Mouse (Mus musculus) ovary, postnatal 36 days (tissue): ENCODE data around the gene Gm10053.
A peak's percentile ranks its signal among the peaks of the same experiment; 100 is the strongest.
"Not testable (repeated sequence)": the region's sequence is repeated elsewhere in the genome, so short reads cannot be mapped to it uniquely, and the experiment has no call there.

Source experiments
- DNase-seq: peaks from one replicate; pipeline ENCODE4 v3.0.0; 2022; ENCODE audit warnings: low spot score, mixed read lengths

Gene Gm10053

DNA sequence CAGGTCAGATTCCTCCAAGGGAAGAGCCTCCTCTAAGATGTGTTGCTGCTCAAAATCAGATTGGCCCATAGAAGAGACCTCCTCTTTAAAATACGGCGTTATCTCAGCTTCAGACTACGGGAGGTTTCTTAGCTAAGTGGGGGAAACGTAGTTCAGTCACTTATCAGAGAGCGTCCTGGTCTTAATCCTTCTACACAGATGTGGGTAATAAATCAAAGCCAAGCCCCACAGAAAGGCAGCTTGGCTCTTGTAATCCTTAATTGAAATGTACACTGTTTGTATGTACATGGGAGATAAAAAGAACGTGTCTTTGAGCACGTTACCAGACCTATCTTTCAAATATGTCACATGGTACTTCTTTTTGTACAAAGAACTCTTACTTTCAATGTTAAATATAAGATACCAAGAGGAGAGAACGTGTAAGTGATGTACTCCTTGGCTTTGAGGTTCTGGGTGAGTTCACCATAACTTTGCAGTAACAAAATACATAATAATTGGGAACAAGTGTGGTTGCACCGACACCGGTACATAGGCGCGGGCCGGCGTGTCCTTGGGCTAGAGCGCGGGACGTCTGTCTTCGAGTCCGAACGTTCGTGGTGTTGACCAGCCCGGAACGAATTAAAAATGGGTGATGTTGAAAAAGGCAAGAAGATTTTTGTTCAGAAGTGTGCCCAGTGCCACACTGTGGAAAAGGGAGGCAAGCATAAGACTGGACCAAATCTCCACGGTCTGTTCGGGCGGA lies at the start of gene Gm10053:
Gene Gm10053, plus strand, starts transcription at position 558 of the 742 bp plus-strand sequence.
- not testable (repeated sequence) for DNase-seq

DNA sequence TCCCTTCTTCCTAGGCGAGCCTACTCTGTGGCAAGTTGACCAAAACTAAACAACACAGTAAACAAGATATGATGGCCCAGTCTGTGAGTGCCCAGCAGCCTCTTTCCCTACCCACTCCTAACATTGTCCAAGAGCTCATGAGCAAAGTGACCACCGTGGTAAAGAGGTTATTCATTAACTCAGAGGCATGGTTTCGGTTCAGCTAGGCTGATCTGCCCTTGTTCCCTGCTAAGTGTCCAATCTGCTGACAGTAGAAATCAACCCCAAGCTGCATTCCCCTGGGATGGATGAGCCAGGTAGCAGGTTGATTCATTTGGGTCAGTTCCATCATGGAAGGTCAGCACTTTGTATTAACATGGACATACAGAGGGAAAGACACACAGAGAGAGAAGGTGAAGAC lies 33.4 kb upstream of the Gm10053 start:
- no peak for DNase-seq

DNA sequence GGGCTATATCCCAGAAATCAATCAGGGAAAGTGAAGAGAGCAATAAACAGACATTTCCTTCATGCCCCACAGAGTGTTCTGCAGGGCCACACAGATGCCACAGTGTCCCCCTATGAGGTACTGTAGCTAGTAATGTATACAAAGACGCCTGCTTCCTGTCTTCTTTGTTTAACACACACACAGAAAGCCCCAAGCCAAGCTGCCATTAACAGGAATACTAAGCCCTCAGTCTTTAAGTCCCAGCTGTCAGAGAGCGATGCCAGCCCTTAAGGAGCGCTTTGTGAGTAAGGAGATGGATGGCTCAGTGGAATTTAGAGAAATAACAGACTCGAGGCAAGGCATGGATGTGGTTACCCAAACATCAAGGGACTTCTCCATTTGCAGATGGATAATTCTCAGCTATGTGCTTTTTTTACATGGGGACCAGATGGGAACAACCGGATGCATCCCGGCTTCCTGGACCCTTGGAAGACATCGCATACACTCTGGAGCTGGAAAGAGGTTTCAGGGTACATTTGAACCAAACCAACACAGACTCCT lies 30.4 kb upstream of the Gm10053 start:
- DNase-seq: no peak

DNA sequence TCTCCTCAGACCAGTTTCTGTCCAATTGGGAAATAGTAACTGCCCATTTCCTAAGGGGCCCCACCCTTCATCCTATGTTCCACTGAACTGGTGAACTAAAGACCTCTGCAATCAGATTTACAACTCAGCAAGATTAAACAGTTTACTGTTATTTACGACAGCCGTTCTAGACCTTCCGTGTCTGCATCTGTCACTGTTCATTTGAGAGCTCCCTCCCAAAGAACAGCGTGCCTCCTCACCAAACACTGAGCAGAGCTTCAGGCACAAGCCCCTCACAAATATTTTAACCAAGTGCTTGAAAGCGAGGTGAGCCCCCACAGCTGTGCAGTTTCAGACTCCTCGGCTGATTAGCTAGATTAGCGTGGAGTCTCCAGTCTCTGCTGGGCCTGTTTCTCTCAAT lies 27.1 kb upstream of the Gm10053 start:
- DNase-seq: no peak

DNA sequence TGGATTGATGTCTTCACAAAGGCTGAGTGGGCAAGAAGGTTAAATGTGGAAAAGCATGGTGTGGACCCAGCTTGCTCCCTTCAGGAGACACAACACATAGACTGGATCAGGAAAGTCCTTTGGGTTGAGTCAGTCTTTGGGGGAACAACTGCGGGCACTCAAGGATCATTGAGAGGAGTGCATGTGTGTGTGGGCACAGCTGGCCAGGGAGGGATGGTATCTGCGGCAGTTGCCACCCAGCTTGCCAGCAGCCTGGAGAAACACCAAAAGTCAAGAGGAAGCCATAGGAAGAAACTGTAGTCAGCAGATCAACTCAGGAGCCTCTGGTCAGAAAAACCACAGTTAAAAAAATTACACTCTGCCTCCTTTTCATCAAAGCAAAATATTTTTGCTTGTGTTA lies 26.6 kb upstream of the Gm10053 start:
- no peak for DNase-seq

DNA sequence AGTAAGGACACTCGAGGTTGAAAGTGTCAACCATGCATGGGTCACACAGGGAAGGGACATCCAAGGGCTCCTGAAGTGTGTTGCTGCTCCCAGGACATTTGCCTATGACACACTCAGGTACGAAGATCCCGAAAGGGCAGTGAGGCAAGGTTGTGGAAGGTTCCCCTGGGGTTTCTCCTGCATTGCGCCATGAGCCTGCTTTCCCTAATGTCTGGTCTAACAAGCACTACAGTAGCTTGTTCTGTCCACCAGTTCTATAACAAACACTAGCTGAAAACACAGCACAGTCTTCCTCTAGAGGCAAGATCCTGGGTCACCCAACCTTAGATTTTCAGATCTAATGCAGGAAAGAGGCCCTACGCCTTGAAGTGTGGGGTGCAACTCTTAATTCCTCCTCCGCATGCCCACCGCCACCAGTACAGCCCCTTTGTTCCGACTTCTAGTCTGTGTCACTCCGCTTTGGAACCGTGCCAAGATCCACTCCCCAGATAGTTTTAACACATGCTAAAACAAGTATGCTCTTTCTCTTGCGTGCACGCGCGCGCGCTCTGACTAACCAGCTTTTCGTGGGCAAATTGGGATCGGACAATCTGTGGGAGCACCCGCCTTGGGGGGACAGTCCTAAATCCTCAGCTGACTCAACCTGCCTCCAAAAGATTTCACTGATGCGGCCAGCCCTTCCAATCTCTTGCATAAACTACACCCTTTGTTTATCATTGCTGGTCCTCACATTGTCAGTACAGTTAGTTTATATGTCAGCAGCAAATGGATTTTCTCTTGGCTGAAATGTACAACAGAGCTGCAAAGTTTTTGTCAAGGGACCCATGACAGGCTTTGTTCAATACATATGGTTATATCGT lies 23.8 kb upstream of the Gm10053 start:
- DNase-seq: no peak

DNA sequence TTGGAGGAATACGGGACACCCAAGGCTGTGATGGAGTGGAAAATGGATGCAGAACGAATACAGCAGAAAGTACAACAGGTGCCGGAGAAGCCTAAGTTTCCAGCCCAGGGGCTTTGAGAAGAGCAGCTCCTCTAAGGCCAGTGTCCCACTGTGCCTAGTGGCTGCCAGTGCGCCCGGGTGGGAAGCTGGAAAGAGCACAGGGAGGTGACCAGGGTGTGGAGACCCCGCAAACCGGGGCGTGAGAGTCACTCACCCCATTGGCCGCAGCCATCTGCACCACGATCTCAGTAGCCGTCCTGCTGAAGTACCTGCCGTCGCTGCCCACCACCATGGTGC lies 14.2 kb upstream of the Gm10053 start:
- DNase-seq: no peak

DNA sequence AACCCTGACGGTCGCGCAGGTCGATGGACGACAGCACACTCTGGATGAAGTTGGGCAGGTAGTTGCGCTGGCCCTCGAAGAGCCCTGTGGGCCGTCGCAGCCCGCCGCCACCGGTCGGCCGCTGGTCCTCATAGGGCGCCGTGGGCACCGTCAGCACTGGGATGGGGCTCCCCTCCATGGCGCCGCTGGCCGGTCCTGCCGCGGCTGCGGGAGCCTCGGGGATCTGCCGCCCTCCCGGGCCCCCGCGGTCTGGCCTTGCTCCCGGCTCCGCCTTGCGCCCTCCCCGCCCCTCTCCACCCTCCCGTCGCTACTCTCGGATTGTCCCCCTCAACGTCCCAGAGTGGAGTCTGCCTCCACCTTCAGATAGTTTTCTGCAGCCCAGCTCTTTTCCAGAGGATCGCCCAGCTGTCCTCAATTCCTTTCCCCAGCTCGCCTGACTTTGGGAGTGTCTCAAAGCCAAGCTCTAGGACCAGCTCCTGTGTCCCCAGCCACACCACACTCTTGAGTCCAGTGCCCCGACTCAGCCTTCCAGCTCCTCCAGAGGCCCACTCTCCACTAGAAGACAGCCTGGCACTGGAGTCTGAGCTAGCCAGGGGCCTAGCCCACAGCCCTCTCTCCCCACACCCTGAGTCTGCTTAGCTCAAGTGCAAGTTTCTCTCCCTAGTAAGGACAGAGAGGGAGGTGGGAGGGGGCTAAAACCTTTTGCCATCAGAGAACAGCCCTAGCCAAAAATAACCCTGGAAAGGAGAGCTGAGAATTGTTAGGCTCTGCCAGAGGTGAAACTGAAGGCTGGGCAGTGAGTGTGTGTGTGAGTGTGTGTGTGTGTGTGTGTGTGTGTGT lies 13.7 kb upstream of the Gm10053 start, which contains the start of gene Pgm5:
Gene Pgm5, minus strand, starts transcription at position 244 of the 840 bp plus-strand sequence.
- DNase-seq: peak; percentile 50

DNA sequence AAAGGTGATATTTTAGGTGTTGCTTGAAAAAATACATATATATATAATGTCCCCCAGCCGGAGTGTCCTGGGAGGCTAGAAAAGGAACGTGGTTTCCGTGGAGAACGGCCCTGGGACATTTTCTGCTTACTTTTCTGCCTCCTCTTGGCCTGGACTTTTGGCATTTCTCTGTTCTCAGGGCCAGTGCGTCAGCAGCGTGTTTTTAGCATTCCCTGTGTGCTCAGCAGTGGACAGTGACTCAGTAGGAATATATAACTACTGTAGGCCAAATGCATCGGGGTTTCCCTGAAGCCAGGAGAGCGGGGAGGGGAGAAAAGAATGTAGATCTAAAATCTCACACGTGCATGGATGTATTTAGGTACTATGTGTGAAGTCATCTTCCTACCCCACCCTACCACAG lies 10.1 kb upstream of the Gm10053 start:
- DNase-seq: no peak

DNA sequence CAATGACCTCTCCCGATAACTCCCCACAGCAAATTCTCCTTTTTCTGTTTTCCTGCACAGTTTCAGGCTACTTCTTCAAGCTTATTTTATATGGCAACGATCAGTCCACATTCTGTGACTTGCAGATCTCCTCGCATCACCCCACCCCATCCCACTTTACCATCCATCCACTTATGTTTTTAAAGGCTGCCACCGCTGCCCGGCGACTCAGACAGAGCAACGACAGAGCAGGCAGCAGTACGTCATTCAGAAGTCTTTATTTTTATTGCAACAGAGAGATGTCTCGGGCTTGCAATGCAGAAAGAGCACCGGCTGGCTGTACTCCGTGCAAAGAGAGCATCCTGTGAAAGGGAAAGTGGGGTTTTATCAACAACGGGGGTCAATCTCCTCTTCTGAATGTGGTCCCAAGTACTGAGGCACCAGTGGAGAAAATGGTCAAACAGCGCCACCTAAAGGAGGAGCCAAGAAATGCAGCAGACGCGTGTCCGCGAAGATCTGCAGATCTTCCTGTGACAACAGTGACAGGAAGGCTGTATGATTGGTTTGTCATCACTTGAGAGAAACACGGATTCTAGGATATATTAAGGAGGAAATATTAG lies 4.3 kb upstream of the Gm10053 start:
- DNase-seq: peak; percentile 59

DNA sequence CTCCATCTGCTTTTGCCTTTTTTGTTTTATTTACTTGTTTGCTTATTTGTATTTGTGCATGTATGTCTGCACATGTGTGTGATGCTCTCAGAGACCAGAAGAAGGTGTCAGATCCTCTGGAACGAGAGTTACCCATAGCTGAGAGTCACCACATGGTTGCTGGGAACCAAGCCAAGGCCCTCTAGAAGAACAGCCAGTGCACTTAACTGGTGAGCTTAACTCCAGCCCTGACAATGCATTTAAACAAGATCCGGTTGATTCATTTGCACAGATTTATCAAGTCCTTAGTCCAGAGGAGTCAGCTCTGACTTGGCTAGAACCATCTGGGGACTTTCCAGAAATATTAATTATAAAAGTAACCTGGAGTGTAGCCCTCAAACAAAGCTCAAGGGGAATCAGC lies 1.6 kb upstream of the Gm10053 start:
- DNase-seq: no peak

DNA sequence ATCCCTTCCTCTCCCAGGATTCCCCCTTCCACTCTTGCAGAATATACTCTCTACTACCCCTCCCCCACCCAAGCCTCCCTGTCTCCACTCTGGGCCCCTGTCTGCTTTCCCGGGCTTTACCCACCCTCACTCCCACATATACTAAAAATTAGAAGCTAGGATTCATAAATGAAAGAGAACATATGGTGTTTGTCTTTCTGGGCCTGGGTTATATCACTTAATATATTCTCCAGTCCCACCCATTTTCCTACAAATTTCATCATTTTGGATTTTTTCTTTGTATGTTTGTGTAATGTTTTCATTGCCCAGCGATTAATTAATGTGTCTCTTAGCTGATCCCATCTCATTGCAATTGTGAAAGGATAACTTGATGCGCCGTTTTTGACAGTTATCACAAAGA lies 5.8 kb downstream of the Gm10053 start:
- no peak for DNase-seq

DNA sequence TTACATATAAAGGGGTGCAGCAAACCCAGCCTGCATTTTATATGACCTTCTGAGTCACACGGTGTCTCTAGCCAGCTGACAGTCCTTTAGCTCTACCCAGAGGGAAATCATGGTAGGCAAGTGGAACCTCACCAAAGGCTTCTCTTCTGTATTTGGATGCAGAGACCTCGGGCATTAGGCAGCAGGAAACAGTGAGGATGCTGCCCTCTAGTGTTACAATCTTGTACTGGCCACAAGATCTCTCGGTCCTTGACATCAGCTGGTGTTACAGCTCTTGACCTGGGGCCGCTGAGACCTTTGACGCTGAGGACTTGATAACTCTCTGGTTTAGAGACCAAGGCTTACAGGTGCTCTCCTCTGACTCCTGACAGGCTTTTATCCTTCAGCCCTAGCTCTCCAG lies 10.0 kb downstream of the Gm10053 start:
- DNase-seq: peak; percentile 16

DNA sequence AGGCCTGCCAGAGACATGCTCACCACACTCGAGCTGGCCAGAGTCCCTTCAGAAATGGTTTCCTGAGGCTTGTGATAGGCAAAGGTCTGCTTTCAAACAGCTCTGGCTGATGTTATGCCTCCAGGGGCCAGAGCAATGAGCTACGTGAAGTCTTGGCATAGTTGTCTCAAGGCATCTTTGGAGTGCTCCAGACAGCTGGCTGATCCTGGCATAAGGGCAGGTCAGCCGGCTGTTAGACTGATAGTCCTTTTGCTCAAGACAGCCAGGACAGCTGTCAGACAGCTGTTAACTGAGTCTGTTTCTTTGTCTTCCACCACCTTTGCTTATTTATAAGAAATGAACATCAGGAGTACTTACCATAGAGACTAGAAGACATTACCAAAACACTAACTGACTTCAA lies 11.4 kb downstream of the Gm10053 start:
- DNase-seq: no peak

DNA sequence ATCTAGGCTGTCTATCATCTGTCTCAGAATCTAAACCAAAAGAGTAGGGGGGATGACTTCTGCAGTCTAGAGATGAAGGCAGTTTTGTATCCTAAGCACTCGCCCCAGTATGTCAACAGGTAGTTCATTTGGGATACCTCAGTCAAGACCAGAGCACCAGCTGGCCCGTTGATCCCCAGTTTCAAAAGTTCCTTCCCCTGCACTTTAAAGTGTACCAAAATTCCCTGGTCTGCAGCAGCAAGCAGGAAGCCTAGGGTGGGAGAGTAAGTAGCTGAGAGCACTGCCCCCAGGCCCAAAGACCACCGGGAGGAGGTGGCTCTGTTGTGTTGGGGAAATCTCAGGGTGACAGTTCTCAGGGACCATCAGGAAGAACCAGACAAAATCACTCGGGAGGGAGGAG lies 21.1 kb downstream of the Gm10053 start:
- no peak for DNase-seq

DNA sequence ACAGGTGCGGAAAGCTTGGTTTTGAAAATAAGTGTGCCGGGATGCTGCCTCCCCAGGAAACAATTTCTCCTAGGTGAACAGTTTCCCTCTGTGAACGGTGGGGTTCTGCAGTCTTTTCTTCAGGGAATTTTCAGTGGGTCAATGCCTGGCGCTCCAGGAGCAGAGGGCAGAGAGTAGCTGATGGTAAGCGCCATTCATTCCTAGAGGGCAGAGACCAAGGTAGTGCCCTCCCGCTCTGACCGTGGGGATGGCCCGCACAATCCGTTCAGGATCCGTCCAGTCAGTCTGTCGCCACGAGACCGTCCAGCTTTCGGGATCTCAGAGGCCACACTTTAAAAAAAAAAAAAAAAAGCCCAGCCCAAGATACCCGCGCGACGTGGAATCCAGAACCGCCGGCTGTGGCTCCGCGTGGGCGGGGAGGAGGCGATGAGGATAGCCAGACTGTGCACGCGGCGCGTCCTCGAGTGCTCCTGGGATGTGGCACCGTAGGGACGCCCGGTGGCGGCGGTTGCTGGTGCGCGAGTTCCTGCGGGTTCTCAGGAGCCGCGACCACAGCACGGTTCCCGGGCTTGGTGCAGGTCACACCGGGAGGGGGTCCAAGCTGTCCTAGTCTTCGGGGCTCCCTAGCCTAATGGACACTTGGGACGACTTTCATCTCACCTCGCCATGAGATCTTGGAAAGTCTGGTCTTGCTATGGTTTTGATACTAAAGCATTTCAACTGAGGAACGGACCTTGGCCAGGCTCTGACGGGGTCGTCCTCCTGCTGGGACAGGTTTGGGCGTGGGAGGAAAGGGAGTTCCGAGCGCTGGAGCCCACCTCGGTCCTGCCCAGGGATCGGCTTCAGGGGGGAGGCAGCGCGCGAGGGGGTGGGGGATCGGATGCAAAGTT lies 21.8 kb downstream of the Gm10053 start:
- DNase-seq: no peak

DNA sequence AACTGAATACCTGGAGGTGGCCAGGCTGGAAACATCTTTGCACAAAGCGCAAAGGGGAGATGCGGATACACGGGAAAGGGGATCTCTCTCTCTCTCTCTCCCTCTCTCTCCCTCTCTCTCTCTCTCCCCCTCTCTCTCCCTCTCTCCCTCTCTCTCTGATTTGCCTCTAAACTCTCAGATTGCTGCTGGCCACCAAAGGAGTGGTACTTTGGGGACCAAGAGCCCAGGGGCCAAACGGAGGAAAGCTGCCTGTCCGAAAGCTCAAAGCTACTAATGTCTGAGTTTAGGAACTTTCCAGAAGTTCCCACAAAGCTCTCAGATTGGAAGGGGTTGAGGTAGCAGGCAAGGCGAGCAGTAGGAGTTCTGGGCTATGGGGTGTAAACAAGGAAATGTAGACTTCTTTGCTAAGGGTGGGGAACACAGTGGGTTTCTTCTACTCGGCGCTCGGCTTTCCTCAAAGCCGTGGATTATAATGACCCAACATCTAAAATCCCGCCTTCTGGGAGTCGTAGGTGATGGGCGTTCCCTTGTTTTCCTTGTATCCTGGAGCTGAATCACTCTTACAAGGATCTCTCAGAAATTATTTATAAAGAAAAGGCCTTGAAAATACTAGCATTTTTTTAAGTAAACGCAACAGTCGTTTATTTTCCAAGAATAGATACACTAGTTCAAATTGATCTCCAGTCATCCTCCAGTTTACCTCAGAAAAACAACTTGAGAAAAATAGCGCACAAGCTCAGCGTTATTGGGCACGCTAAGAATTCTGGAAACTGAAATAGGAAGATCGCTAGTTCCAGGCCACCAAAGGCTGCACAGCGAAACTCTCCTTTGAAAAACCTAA lies 22.6 kb downstream of the Gm10053 start:
- no peak for DNase-seq

DNA sequence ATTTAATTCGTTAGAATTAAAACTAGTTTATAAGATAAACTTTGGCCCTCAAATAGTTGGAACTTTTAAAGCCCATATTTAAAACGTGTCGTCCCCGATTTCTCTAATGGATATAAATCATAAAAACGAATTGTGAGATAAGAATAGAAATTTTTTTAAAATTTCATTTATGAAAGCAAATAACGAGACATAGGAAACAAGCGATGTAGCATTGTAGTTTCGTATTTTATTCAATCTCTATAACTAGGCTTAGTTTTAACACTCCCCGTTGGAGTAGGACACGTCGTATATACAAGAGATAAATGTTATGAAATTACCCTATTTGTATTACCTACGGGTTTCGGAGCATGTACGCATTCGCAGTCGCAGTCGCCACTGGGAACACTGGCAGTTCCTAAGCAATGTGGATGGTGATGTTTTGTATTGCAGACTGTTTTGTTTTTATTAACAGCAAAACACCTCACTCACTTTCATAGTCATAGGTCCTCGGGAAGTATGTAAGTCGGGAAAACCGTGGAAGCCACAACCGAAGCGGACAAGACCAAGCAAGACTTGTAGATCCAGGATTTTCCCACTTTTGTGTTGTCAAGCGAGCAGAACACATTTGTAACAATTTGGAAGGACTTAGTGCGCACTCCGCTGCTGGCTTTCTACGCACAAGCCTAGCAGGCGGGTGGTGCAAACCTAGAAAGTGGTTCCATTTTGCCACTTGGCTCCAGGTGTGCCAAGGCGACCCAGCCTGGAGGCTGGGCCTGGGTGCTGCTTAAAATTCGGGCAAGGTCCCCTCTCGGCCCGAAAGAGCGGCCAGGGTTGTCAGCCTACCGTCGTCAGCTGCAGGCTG lies 23.5 kb downstream of the Gm10053 start:
- DNase-seq: no peak
